Mouse (Mus musculus) cerebellum, postnatal 4 days (tissue): Measurements from ENCODE around the gene Fam25c.
"Not testable (repeated sequence)": the region's sequence is repeated elsewhere in the genome, so short reads cannot be mapped to it uniquely, and the experiment has no call there.

Source experiments
- DNase-seq, 2 experiments: peaks; one replicate each; pipeline ENCODE4 v3.0.0; 2022; ENCODE audit warnings: low spot score in 2 of 2, mixed read lengths in 1 of 2

Fam25c gene

GRCm38 (mm10) chr14:34327618-34328017, 27.6 kb downstream of the Fam25c start:
- no peak for DNase-seq

GRCm38 (mm10) chr14:34326606-34327005, 28.6 kb downstream of the Fam25c start:
- DNase-seq = no peak

GRCm38 (mm10) chr14:34323576-34324085, 31.6 kb downstream of the Fam25c start:
- DNase-seq = no peak

GRCm38 (mm10) chr14:34318113-34318512, 37.1 kb downstream of the Fam25c start:
- no peak for DNase-seq

GRCm38 (mm10) chr14:34317431-34317830, 37.8 kb downstream of the Fam25c start:
- no peak for DNase-seq

- no peak for DNase-seq
Measured at GRCm38 (mm10) chr14:34316346-34316745, 38.9 kb downstream of the Fam25c start.

GRCm38 (mm10) chr14:34314796-34315195, 40.4 kb downstream of the Fam25c start:
- DNase-seq = no peak

- DNase-seq = not testable (repeated sequence)
Measured at GRCm38 (mm10) chr14:34314383-34314782, 40.9 kb downstream of the Fam25c start.

- DNase-seq = no peak
Measured at GRCm38 (mm10) chr14:34313612-34314011, 41.6 kb downstream of the Fam25c start.

- no peak for DNase-seq
Measured at GRCm38 (mm10) chr14:34312339-34313048, 42.7 kb downstream of the Fam25c start.

GRCm38 (mm10) chr14:34311691-34312090, 43.5 kb downstream of the Fam25c start:
- no peak for DNase-seq

- DNase-seq = peak in 1 of 2 experiments; percentile 51
Measured at GRCm38 (mm10) chr14:34311021-34311631, 44.1 kb downstream of the Fam25c start.

GRCm38 (mm10) chr14:34310234-34310965, 44.8 kb downstream of the Fam25c start, which contains the start of the genes Shld2 and Glud1:
Shld2 (minus strand) TSS chr14:34310493.
Glud1 (plus strand) TSS chr14:34310727.
- peak; percentile 94 to 97 for DNase-seq

GRCm38 (mm10) chr14:34309907-34310233, 45.4 kb downstream of the Fam25c start:
- no peak for DNase-seq

GRCm38 (mm10) chr14:34309266-34309665, 46.0 kb downstream of the Fam25c start:
- DNase-seq = no peak

- DNase-seq = no peak
Measured at GRCm38 (mm10) chr14:34303265-34303680, 52.0 kb downstream of the Fam25c start.

GRCm38 (mm10) chr14:34302681-34303242, 52.5 kb downstream of the Fam25c start:
- no peak for DNase-seq
